Mouse (Mus musculus) activated CD4-positive, CD25-positive, alpha-beta regulatory T cell (primary cell): ENCODE data around the gene Zfp385a. TPM values are rescaled to one million over a fixed set of nuclear protein-coding genes. Genes with fewer than 3 reads are reported as not detected.

Experiments
- polyA plus RNA-seq, 2 experiments: library from polyadenylated mRNA; unstranded; fragments of 100-300 nt; shearing (Covaris generic); gene quantifications; one replicate each; pipeline ENCODE4 v1.2.1; 2017

The Zfp385a gene
- under 1 TPM in 1 of 2 experiments, not detected in 1; 0.57 TPM for polyA plus RNA-seq

GRCm38 (mm10) chr15:103339961-103340337 lies at the start of gene Zfp385a:
TSS of gene Zfp385a (minus strand) at chr15:103340093.

GRCm38 (mm10) chr15:103366376-103367149 lies 26.7 kb upstream of the Zfp385a start, which contains the start of gene Itga5:
TSS of gene Itga5 (minus strand) at chr15:103366763.

GRCm38 (mm10) chr15:103310365-103310910 lies 29.5 kb downstream of the Zfp385a start, which contains the start of gene Gpr84:
TSS of gene Gpr84 (minus strand) at chr15:103310612.

GRCm38 (mm10) chr15:103272419-103273279 lies 67.2 kb downstream of the Zfp385a start, which contains the start of gene Copz1:
TSS of gene Copz1 (plus strand) at chr15:103272714.

Other genes starting within 250 kb of the Zfp385a start
- 1 to 10 TPM; 6.4 to 7.3 TPM for gene Smug1, start 173.0 kb downstream of the Zfp385a start, polyA plus RNA-seq
- gene Cbx5, start 100.3 kb downstream of the Zfp385a start, polyA plus RNA-seq = 10 to 100 TPM in 1 of 2 experiments, 1 to 10 TPM in 1; 8.8 to 11.4 TPM
- gene Hnrnpa1, start 99.7 kb downstream of the Zfp385a start, polyA plus RNA-seq = 100 to 1,000 TPM; 125 to 170 TPM
- gene Nfe2, start 81.7 kb downstream of the Zfp385a start, polyA plus RNA-seq = 1 to 10 TPM in 1 of 2 experiments, under 1 TPM in 1; 0.48 to 1.9 TPM
- 100 to 1,000 TPM; 175 to 181 TPM for gene Copz1, start 67.4 kb downstream of the Zfp385a start, polyA plus RNA-seq
- gene Gpr84, start 29.5 kb downstream of the Zfp385a start, polyA plus RNA-seq = not detected
- 1 to 10 TPM; 2.8 to 3.4 TPM for gene Itga5, start 26.7 kb upstream of the Zfp385a start, polyA plus RNA-seq
- gene Gtsf1, start 90.4 kb upstream of the Zfp385a start, polyA plus RNA-seq = under 1 TPM in 1 of 2 experiments, not detected in 1; 0.68 TPM
- gene Gtsf2, start 108.4 kb upstream of the Zfp385a start, polyA plus RNA-seq = not detected
- gene Nckap1l, start 113.7 kb upstream of the Zfp385a start, polyA plus RNA-seq = 100 to 1,000 TPM in 1 of 2 experiments, 10 to 100 TPM in 1; 90.2 to 144 TPM
- gene Pde1b, start 162.9 kb upstream of the Zfp385a start, polyA plus RNA-seq = 1 to 10 TPM; 8.2 to 8.6 TPM
- not detected for gene Ppp1r1a, start 197.9 kb upstream of the Zfp385a start, polyA plus RNA-seq
- gene Glycam1, start 225.0 kb upstream of the Zfp385a start, polyA plus RNA-seq = under 1 TPM in 1 of 2 experiments, not detected in 1; 0.22 TPM